Mouse (Mus musculus) hindbrain, postnatal 0 days (tissue): ENCODE measurements around the gene Cela2a. TPM values are rescaled to one million over a fixed set of nuclear protein-coding genes. Genes with fewer than 3 reads are reported as not detected.
A peak's percentile ranks its signal among the peaks of the same experiment; 100 is the strongest.
"Not testable (repeated sequence)": the region's sequence is repeated elsewhere in the genome, so short reads cannot be mapped to it uniquely, and the experiment has no call there.

Experiments used
- ATAC-seq: fragments of 200-750 bp; cut with Nextera tagmentation; 2 replicates; pipeline ENCODE4 v1.8.0; 2017; ENCODE audit warnings: mild to moderate bottlenecking, moderate TSS enrichment, moderate library complexity
- DNase-seq: peaks from one replicate; pipeline ENCODE4 v3.0.0-alpha.2; 2015; ENCODE audit warnings: low spot score
- H3K27ac ChIP-seq: fragments of 300-500 bp; sonication (generic); 2 replicates; pipeline ENCODE4 v1.5.1; 2014; ENCODE audit warnings: mild to moderate bottlenecking
- H3K27me3 ChIP-seq: fragments of 300-500 bp; sonication (generic); 2 replicates; pipeline ENCODE4 v1.6.1; 2014; ENCODE audit warnings: low read length, mixed read lengths; ENCODE audit not compliant: insufficient read depth
- H3K36me3 ChIP-seq: fragments of 300-500 bp; sonication (generic); 2 replicates; pipeline ENCODE4 v1.6.1; 2014; ENCODE audit warnings: low read length, mixed read lengths; ENCODE audit not compliant: insufficient read depth
- H3K4me1 ChIP-seq: fragments of 300-500 bp; sonication (generic); 2 replicates; pipeline ENCODE4 v1.6.1; 2014; ENCODE audit warnings: antibody characterized with exemption, low read length, mixed read lengths; ENCODE audit not compliant: insufficient read depth
- H3K4me2 ChIP-seq: fragments of 300-500 bp; sonication (generic); 2 replicates; pipeline ENCODE4 v1.6.1; 2014; ENCODE audit warnings: low read depth, mild to moderate bottlenecking, low read length, moderate library complexity, mixed read lengths
- H3K4me3 ChIP-seq: fragments of 300-500 bp; sonication (generic); 2 replicates; pipeline ENCODE4 v1.5.1; 2014; ENCODE audit warnings: low read length
- H3K9ac ChIP-seq: fragments of 300-500 bp; sonication (generic); replicated peaks from 2 replicates; pipeline ENCODE4 v1.6.1; 2014; ENCODE audit warnings: mild to moderate bottlenecking, low read length, moderate library complexity, mixed read lengths
- H3K9me3 ChIP-seq: fragments of 300-500 bp; sonication (generic); 2 replicates; pipeline ENCODE4 v1.6.1; 2016; ENCODE audit warnings: low read length, mixed read lengths
- CTCF ChIP-seq: IDR thresholded peaks from 2 replicates; pipeline ENCODE4 v1.5.1; 2016; ENCODE audit warnings: antibody characterized with exemption, control low read depth, low read depth
- WGBS: fragments of 180-500 bp; shearing (Covaris S2); extraction: QIAGEN DNeasy Blood & Tissue Kit; methylation state at CpG from one replicate; pipeline ENCODE4 v1.1.7; 2014; 5-methylcytosine and 5-hydroxymethylcytosine counted together
- polyA plus RNA-seq: library from polyadenylated mRNA; unstranded; fragments of >200 nt; fragmentation: Nextera tagmentation; extraction: Ambion mirVana; gene quantifications from 2 replicates; pipeline ENCODE4 v1.2.1, GENCODE M21; 2015
- total RNA-seq: library from RNA; depleted of rRNA; stranded (reverse); fragments of >200 nt; gene quantifications from 2 replicates; pipeline ENCODE4 v1.2.3, GENCODE M21; 2014

Gene Cela2a
- total and polyA plus RNA-seq, 2 experiments from 2014 or later, result 0.26 TPM; not detected in 1

GRCm38 (mm10) chr4:141779828-141780227, 46.1 kb downstream of the Cela2a start:
- ATAC-seq (no peak), DNase-seq (no peak)
- no peaks in the 10 kb centered on the region for H3K27me3 ChIP-seq
- no peak for TF ChIP-seq CTCF
- H3K9me3 ChIP-seq, result no peaks in the 10 kb centered on the region
- no peak overlapping the region for H3K4me2 ChIP-seq
- no peak overlapping the region for H3K9ac ChIP-seq
- no peak overlapping the region for H3K27ac ChIP-seq
- 90% methylated on average over 8 of the region's 8 CpGs for WGBS
- H3K4me3 ChIP-seq, result no peak overlapping the region
- H3K36me3 ChIP-seq, result peaks cover 56% of the 10 kb centered on the region
- H3K4me1 ChIP-seq, result no peaks in the 10 kb centered on the region

GRCm38 (mm10) chr4:141773019-141773418, 52.9 kb downstream of the Cela2a start:
- H3K27me3 ChIP-seq, H3K4me2 ChIP-seq, H3K9ac ChIP-seq, H3K27ac ChIP-seq, DNase-seq, H3K4me1 ChIP-seq, H3K4me3 ChIP-seq, H3K9me3 ChIP-seq, ATAC-seq: not testable (repeated sequence)
- H3K36me3 ChIP-seq, result peaks cover 74% of the 10 kb centered on the region
- 87% methylated on average over 4 of the region's 4 CpGs for WGBS

GRCm38 (mm10) chr4:141771823-141772222, 54.1 kb downstream of the Cela2a start:
- Histone ChIP-seq H3K27ac (no peak overlapping the region), H3K36me3 (peaks cover 72% of the 10 kb centered on the region), H3K4me1 (no peaks in the 10 kb centered on the region; the same call in 1 of the 2 replicates), H3K4me2 (no peak overlapping the region), H3K9ac (no peak overlapping the region), H3K4me3 (no peak overlapping the region), H3K9me3 (no peaks in the 10 kb centered on the region), H3K27me3 (no peaks in the 10 kb centered on the region)
- TF ChIP-seq CTCF, result no peak
- DNase-seq (no peak), ATAC-seq (no peak)
- WGBS, result 93% methylated on average over 8 of the region's 8 CpGs

GRCm38 (mm10) chr4:141769501-141770160, 56.3 kb downstream of the Cela2a start:
- ATAC-seq, result no peak
- no peaks in the 10 kb centered on the region; the same call in 1 of the 2 replicates for H3K4me1 ChIP-seq
- WGBS, result 58% methylated on average over 8 of the region's 8 CpGs
- no peaks in the 10 kb centered on the region for H3K27me3 ChIP-seq
- no peak overlapping the region for H3K27ac ChIP-seq
- H3K36me3 ChIP-seq, result peaks cover 56% of the 10 kb centered on the region
- no peak overlapping the region for H3K9ac ChIP-seq
- no peak for DNase-seq
- H3K4me2 ChIP-seq, result no peak overlapping the region
- no peak overlapping the region for H3K4me3 ChIP-seq
- H3K9me3 ChIP-seq, result no peaks in the 10 kb centered on the region
- TF ChIP-seq CTCF, result no peak

GRCm38 (mm10) chr4:141767353-141768036, 58.5 kb downstream of the Cela2a start:
- DNase-seq (peak; percentile 55), ATAC-seq (peak; percentile 77)
- WGBS, result 56% methylated on average over 19 of the region's 19 CpGs
- Histone ChIP-seq H3K4me3 (no peak overlapping the region), H3K4me2 (peak overlapping the region; percentile 29), H3K27me3 (no peaks in the 10 kb centered on the region), H3K36me3 (peaks cover 60% of the 10 kb centered on the region), H3K9ac (no peak overlapping the region), H3K27ac (peak overlapping the region; percentile 77), H3K9me3 (no peaks in the 10 kb centered on the region), H3K4me1 (no peaks in the 10 kb centered on the region; the same call in 1 of the 2 replicates)
- TF ChIP-seq CTCF, result no peak

- Histone ChIP-seq H3K4me3 (no peak overlapping the region), H3K9me3 (no peaks in the 10 kb centered on the region), H3K9ac (no peak overlapping the region), H3K4me1 (no peaks in the 10 kb centered on the region; the same call in 1 of the 2 replicates), H3K4me2 (0 out of 2 replicates have a peak overlapping the region, but pooled peaks have one; percentile 29), H3K27ac (peak overlapping the region; percentile 77), H3K36me3 (peaks cover 60% of the 10 kb centered on the region), H3K27me3 (no peaks in the 10 kb centered on the region)
- ATAC-seq, result peak; percentile 76
- peak; percentile 88 for DNase-seq
- 24% methylated on average over 19 of the region's 19 CpGs for WGBS
- TF ChIP-seq CTCF, result no peak
These were observed 59.1 kb downstream of the Cela2a start for GRCm38 (mm10) chr4:141766668-141767352.
